Mouse (Mus musculus) embryonic fibroblast, embryonic 13.5 days (primary cell): ENCODE results near the gene Fbxo3. TPM values are rescaled to one million over a fixed set of nuclear protein-coding genes. Genes with fewer than 3 reads are reported as not detected.
"Not testable (repeated sequence)": the region's sequence is repeated elsewhere in the genome, so short reads cannot be mapped to it uniquely, and the experiment has no call there.

Experiments used
- H3K27ac ChIP-seq: 2 replicates; pipeline ENCODE4 v1.5.1; 2012; ENCODE audit warnings: low read length, control low read depth, inconsistent platforms; ENCODE audit not compliant: insufficient read depth
- H3K4me1 ChIP-seq: 2 replicates; pipeline ENCODE4 v1.6.1; 2011; ENCODE audit warnings: low read length; ENCODE audit not compliant: control insufficient read depth, insufficient read depth
- H3K4me3 ChIP-seq: 2 replicates; pipeline ENCODE4 v1.5.1; 2011; ENCODE audit warnings: mild to moderate bottlenecking, control low read depth, low read length; ENCODE audit not compliant: insufficient read depth
- CTCF ChIP-seq: IDR thresholded peaks from 2 replicates; pipeline ENCODE4 v1.5.1; 2011; ENCODE audit warnings: mild to moderate bottlenecking, control low read depth, low read length, moderate library complexity, borderline replicate concordance; ENCODE audit not compliant: insufficient read depth
- POLR2A ChIP-seq: IDR thresholded peaks from 2 replicates; pipeline ENCODE4 v1.6.1; 2011; ENCODE audit warnings: low read depth, mild to moderate bottlenecking, control low read depth, low read length, moderate library complexity
- polyA plus RNA-seq: library from polyadenylated mRNA; stranded (reverse); fragments of >200 nt; gene quantifications from 2 replicates; pipeline ENCODE4 v1.2.4, GENCODE M21; 2011; ENCODE audit warnings: low read depth; ENCODE audit not compliant: missing spikeins, insufficient read length

Gene Fbxo3
- polyA plus RNA-seq, 1 experiment, result 43.5 TPM

DNA sequence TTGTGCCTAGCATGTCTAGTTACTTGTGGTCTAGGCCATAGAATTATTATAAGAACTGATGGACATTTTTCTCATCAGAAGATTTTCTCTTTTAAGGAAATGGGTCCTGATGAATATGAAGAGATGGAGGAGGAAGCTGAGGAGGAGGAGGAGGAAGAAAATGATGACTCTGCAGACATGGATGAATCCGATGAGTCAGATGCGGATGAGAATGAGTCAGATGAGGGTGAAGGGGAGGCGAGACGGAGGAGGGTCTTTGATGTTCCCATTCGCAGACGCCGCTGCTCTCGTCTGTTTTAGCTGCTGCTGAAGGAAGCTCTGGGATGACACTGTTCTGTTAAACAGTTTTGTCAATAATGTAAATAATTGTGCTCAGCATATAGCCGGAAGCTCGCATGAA is 32.3 kb downstream of the Fbxo3 start:
- H3K4me3 ChIP-seq, result no peak overlapping the region
- no peaks in the 10 kb centered on the region for H3K4me1 ChIP-seq
- TF ChIP-seq POLR2A (no peak), CTCF (no peak)
- H3K27ac ChIP-seq, result no peak overlapping the region

DNA sequence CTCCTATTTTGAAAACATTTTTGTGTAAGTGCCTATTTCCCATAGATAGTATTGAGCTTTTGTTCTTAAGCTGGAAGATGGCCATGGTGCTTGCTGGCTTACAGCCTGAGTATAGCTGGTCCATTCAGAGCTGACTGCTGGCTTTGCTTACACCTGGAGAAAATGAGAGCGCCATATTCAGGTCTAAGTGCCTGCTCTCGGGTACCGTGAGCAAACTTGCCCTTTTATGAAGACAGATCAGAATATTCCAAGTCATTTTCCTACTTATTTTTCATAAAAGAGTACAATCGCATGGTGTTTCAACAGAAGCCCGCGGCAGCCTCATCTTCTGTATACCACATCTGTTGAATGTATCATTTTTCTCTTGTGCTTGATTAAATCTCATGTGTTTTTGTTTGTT is 33.5 kb downstream of the Fbxo3 start:
- Histone ChIP-seq H3K4me3 (no peak overlapping the region), H3K4me1 (no peaks in the 10 kb centered on the region), H3K27ac (no peak overlapping the region)
- TF ChIP-seq CTCF, result no peak
- no peak for TF ChIP-seq POLR2A

DNA sequence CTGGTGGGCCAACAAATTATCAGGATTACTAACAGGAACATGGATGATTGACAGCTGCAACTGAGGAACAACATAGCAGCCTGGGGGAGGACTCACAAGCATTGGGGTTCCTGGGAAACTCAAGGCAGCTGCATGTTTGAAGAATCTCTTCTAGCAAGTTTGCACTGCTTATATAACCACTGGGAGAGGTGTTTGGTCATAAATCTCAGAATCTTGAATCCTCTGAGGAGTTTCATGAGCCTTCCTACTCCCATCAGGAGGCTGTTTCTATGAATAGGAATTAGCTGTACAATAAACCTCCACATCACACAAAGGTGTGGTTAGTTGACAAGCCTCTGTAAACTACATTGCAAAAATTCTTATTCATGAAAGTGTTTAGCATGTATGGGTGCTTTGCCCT is 35.1 kb downstream of the Fbxo3 start:
- no peak overlapping the region for H3K4me3 ChIP-seq
- TF ChIP-seq CTCF (no peak), POLR2A (no peak)
- H3K4me1 ChIP-seq, result no peaks in the 10 kb centered on the region
- H3K27ac ChIP-seq, result no peak overlapping the region

DNA sequence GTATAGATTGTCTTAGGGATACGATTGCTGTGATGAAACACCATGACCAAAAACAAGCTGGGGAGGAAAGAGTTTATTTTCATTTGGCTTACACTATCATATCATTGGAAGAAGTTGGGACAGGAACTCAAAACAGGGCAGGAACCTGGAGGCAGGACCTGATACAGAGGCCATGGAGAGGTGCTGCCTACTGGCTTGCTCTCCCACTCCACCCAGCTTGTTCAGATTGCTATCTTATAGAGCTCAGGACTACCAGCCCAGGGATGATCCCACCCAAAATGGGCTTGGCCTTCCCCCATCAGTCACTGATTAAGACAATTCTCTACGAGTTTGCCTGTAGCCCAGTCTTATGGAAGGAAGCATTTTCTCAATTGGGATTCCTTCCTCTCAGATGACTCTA is 36.6 kb downstream of the Fbxo3 start:
- H3K27ac ChIP-seq, result no peak overlapping the region
- TF ChIP-seq POLR2A (no peak), CTCF (no peak)
- no peaks in the 10 kb centered on the region for H3K4me1 ChIP-seq
- H3K4me3 ChIP-seq, result no peak overlapping the region

DNA sequence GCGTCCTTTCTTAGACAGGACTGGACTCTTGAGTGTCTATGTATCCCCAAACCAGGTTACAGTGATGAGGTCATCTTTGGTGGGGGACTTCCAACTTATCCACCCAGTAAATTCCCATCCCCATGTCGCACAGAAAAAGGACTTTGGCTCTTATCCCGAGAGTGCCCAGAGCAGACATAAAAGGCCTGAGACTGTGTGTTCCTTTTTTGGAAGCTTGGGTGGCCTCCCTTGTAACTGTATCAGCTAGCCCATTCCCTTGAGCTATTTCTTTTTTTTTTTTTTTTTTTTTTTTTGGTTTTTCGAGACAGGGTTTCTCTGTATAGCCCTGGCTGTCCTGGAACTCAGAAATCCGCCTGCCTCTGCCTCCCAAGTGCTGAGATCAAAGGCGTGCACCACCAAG is 38.0 kb downstream of the Fbxo3 start, which contains the start of gene Gm10912:
Gene Gm10912 (plus strand): TSS at position 301 of the 400 bp plus-strand sequence.
- not testable (repeated sequence) for H3K4me1 ChIP-seq, H3K27ac ChIP-seq, H3K4me3 ChIP-seq

DNA sequence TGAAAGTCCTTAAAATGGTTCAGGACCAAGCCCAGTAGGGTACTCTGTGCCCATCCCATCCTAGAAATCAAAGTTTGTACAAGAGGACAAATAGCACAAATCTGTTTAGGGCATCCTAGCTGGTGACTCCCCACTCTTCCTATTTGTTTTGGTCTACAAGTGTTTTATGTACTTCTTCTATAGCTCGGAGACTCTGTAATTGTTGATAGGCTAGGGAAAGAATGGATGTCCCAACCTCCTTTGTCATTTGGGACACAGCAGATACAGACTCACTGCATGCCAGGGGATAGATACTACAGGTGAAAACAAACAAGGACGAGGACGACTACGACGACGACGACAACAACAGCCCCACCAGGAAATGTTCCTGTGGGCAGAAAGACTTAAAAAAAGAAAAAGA is 40.9 kb downstream of the Fbxo3 start, which contains the start of gene Gm10799:
Gene Gm10799 (minus strand): TSS at position 101 of the 400 bp plus-strand sequence.
- not testable (repeated sequence) for H3K4me3 ChIP-seq, H3K27ac ChIP-seq, H3K4me1 ChIP-seq

DNA sequence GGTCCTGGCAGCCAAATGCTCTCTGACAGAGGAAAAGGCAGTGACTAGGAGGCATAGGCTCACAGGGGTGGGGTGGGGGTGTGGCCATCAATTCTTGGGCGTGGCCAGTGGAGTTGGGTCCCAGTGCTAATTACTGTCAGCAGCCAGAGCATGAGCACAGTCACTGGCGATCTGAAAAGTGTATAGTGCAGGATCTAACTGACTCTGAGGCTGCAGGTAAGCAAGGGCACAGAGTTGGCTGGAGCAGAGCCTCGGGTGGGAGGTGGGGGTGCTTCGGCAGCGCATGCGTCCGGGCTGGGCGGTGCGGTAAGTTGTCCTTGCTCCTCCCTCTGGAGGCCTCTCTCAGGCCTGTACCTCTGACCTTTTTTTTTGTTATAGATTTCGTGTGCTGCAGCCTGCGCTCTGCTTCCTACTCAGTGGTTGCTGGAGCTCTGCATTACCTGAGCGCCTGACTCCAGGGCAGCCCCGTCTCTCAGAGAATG is 42.2 kb downstream of the Fbxo3 start, which contains the start of gene Cd59b:
Gene Cd59b (plus strand): TSS at position 146 of the 482 bp plus-strand sequence.
- Histone ChIP-seq H3K4me1 (no peaks in the 10 kb centered on the region), H3K4me3 (peak within 1 kb of the TSS; percentile 22), H3K27ac (no peak within 1 kb of the TSS)
- 0 out of 2 replicates have a peak, but pooled peaks have one; percentile 33 for TF ChIP-seq POLR2A
- TF ChIP-seq CTCF, result no peak

DNA sequence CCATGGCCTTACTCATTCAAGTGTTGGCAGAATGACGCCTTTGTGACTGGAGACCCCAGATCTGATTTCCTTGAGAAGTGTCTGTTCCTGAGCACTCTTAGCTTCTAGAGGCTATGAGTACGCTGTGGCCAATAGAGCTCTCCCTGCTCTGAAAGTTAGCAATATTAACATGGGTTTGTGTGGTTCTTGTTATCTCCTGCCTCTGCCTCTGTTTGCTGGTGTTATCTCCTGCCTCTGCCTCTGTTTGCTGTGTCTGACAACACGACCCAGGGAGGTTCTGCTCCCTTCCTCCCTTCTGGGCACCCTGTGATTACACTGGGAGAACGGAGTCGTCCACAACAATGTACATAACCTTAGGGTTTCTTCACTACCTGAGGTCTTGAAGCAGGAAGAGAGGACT is 50.8 kb downstream of the Fbxo3 start:
- not testable (repeated sequence) for H3K4me1 ChIP-seq, H3K27ac ChIP-seq, H3K4me3 ChIP-seq

DNA sequence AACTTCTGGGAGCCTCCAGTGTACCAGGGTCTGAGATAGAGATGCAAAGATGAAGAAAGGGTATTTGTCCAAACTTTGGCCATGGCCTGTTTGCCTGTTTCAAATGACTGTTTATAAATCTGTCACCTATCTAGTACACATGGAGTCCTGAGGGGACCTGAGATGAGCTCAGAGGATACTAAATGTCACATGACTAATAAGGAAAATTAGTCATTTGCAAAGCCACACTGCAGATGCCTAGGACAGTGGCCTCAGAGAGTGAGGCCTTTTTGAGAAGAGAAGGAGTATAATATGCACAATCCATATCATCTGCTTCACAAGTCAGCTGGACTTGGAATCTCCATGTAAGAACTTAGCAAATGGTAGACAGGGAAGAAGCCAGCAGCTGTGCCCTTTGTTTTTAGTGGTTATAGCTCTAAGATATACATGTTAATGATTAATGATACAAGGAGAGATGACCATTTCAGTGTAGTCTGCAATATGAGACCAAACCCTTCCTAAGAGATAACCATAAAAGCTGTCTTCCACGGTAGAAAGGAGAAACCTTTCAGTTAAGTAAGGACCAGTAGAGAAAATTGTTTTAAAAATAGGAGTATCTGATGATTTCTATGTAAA is 54.0 kb downstream of the Fbxo3 start:
- H3K4me1 ChIP-seq, H3K4me3 ChIP-seq, H3K27ac ChIP-seq: not testable (repeated sequence)

DNA sequence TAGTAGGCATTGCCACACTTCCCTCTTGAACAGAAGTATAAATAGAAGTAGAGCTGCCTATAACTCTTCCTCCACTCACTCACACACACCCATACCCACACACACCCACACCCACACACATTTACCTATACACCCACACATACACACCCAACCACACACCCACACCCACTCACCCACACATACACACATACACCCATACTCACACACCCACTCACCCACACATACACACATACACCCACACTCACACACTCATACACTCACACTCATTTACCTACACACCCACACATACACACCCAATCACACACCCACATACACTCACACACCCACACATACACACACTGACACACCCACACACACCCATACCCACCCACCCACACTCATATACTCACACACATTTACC is 55.0 kb downstream of the Fbxo3 start:
- Histone ChIP-seq H3K27ac (no peak overlapping the region), H3K4me1 (peaks cover 4% of the 10 kb centered on the region), H3K4me3 (no peak overlapping the region)
- TF ChIP-seq POLR2A (no peak), CTCF (no peak)

DNA sequence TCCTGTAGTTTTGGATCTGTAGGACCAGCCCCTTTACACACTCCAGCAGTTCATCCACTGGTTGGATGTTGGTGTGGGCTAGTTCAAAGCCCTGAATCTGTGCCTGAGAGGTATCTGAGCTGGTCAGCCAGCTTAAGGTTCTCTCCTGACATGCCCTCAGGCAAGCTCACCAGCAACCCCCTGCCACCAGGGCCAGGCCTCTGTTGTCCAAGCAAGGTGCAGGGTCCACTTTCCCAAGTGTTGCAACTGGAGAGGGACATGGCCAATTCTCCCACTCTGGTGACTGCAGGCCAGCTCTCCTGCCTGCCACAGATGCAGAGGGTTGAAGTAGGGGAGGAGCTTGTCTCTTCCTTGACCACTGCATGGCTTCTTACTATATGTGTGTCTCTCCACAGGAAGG is 56.5 kb downstream of the Fbxo3 start:
- H3K27ac ChIP-seq, H3K4me1 ChIP-seq, H3K4me3 ChIP-seq: not testable (repeated sequence)

DNA sequence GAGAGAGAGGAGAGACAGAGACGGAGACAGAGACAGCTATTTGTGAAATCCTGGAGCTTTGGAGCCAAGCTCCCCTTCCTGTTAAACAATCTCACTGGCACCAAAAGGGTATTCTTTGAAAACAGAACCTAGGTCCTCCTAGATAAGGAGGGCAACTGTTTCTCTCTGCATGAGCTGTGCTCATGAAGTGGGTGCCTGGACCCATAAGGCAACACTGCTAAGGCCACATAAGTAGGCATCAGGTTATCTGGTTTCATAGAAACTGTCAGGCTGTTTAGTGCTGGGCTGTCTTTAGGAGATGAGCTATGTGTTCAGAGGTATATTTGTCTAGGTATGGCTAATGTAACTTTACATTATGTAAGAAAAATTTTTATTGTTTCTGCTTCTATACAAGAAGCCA is 60.0 kb downstream of the Fbxo3 start:
- not testable (repeated sequence) for H3K27ac ChIP-seq, H3K4me1 ChIP-seq, H3K4me3 ChIP-seq
